Mouse (Mus musculus) kidney, adult 11 months (tissue): ENCODE data around the gene Ubqln4.
A peak's percentile ranks its signal among the peaks of the same experiment; 100 is the strongest.
"Not testable (repeated sequence)": the region's sequence is repeated elsewhere in the genome, so short reads cannot be mapped to it uniquely, and the experiment has no call there.

ENCODE experiments used
- DNase-seq: peaks from one replicate; pipeline ENCODE4 v3.0.0; 2022

Gene Ubqln4

GRCm38 (mm10) chr3:88568615-88569014 is 15.1 kb downstream of the Ubqln4 start:
- DNase-seq, result no peak

DNA sequence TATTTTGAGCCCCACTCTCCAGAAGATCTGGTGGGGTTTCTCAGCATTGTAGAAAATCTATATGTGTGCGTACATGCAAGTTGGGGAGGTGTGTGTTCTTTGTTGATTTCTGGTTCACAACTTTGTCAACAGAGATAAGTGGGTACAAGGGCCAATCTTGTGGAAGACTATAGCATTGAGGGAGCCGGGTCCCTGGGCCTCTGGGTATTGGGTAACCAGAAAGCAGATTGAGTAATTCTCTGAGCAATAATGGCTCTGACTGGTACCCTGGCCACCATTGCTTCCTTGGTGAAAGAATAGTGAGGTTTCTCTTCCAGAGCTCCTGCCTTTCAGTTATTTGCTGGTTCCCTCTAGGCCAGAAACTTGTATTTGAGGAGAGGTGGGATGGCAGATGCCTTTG is 15.5 kb downstream of the Ubqln4 start:
- DNase-seq, result no peak

DNA sequence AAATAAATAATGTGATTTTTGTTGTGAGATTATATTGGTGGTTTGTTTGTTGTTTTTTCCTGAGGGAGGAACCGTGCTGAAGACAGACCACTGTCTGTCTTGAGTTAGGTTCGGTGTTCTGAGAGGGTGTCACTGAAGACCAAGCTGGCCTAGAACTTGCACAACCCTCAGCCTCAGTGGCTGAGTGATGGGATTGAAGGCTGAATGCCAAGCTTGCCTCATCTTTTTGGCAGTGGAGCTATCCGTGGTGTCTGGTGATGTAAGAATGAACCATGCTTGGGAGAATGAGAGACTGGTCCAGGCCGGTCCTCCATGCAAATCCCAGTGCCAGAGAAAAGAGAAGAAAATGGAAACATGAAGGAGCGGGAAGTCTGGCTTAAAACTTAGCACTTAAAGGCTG is 16.1 kb downstream of the Ubqln4 start:
- no peak for DNase-seq

DNA sequence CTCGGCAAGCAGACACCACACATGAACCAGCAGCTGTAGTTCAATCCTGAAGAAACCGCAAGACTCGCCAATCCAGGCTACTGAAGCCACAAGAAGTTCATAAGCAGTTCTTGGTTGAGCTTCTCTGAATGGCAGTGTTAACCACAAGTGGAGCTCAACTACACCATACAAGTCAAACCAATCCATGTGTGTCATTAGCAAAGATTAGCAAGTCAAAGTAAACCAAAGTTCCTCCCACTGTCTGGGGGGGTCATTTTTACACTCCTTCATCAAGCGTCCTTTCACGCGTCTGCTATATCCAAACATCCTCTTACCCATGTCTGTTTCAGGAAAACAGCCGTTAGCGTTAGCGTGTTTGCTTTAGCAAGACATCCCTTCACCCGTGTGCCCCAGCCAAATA is 16.8 kb downstream of the Ubqln4 start:
- DNase-seq, result no peak

GRCm38 (mm10) chr3:88571856-88572255 is 18.3 kb downstream of the Ubqln4 start:
- no peak for DNase-seq

DNA sequence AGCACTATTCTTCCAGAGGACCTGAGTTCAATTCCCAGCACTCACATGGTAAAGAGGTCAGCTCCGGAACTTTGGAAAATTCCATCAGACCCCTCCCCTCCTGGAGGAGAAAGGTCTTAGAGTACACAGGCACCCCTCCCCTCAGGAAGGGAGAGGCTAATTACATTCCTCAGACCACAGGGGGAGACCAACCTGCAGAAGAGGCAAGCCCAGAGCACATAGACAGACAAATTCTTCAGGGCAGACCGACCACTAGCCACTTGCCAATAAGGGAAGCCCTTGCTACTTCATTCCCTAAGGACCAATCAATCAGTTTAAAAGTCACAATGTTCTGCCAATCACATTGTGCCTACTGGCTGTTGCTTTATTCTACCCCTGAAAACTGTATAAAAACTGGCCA is 19.3 kb downstream of the Ubqln4 start:
- no peak for DNase-seq

GRCm38 (mm10) chr3:88573810-88574209 is 20.3 kb downstream of the Ubqln4 start:
- DNase-seq, result no peak

GRCm38 (mm10) chr3:88575540-88575939 is 22.0 kb downstream of the Ubqln4 start, which contains the start of gene Ssr2:
Gene Ssr2 (plus strand): TSS chr3:88575876.
- DNase-seq, result no peak

DNA sequence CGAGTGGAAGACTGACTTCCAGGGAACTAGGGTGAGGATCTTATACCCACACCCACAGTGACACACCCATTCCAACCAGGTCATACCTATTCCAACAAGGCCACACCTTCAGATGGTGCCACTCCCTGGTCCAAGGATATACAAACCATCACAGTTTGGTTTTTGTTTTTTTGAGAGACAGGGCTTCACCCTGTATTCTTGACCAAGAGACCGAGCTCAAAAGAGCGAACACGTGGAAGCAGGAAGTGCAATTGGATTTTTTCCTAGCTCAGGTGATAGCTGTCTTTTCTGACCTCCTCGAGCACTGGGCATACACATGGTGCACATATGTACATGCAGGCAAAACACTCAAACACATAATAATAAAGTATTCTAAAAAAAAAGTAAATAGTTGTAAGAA is 24.3 kb downstream of the Ubqln4 start:
- not testable (repeated sequence) for DNase-seq

- no peak for DNase-seq
These were observed 25.2 kb downstream of the Ubqln4 start for GRCm38 (mm10) chr3:88578498-88579424.

DNA sequence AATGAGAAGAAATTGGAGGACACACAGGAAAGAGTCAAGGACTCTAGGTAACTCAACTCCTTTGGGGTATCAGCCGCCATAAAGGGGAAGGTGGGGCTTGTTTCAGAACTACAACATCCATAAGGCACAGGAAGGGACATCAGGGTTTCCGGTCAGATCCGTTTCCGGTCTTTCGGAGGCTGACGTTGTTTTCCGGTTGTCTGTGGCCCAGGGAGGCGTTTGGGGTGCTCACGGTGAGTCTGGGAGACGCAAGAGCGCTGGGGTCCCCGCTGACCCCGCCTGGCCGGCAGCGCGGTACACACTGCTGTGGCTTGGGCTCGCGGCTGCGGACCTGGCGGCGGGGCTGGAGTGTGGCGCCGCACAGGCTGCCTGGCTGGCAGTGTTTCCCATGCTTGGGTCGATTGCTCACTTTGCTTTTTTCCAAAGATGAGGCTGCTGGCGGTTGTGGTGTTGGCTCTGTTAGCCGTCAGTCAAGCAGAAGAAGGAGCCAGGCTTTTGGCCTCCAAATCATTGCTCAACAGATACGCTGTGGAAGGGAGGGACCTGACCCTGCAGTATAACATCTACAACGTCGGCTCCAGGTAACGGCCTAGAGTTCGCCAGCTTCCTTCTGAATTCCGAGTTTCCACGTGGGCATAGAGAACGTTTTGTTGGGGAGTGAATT is 26.0 kb downstream of the Ubqln4 start:
- DNase-seq, result peak; percentile 77

- DNase-seq, result no peak
These were observed 32.2 kb downstream of the Ubqln4 start for GRCm38 (mm10) chr3:88585769-88586168.

DNA sequence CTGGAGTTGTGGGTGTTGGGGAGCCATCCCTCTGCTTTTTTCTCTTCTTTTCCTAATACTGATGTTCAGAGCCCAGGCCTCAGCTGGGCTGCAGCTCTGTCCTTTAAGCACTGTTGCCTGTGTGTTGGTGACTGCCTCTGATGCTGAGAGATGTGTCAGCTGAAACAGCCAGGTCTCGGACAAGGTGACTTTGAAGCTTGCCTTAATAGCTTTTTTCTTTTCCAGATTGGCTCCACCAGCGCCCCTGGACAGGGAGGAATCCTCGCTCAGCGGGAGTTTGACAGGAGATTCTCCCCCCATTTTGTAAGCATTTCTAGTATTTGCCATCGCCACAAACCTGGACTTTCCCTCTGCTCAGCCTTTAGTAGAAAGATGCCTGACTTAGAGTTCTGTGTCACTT is 33.1 kb downstream of the Ubqln4 start:
- no peak for DNase-seq

DNA sequence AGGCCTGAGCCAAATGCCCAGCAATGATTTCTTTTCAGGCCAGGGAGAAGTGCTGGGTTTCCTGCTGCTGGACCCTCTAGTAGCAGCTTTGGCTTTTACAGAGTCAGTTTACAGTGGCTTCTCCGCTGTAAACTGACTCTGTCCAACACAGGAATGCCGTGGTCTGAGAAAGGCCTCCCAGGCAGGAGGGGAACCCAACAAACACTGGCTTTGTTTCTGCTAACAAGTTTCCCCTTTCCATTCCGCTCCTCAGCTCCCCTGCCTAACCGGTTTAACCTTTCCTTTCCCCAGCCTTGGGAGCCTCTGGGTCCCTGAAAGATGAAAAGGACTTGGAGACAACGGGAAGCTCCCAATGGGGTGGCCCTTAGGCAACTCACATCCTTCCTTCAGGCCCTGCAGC is 36.7 kb downstream of the Ubqln4 start:
- no peak for DNase-seq

DNA sequence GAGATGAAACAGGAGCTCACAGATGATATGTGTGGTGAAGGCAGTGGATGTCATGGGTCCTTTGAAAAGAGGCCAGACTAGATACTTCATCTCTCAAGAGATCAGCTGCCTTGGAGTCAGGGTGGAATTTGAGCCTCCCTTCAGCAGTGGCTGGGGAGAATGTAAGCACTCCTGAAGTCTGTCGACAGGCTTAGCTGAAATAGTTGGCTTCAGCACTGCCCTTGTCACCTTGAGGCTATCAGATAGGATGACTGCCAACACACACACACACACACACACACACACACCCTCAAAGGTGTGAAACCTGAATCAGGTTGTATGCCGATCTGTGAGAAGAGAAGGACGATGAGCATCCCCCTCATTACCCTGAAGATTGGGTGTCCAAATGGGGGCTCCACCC is 37.5 kb downstream of the Ubqln4 start:
- no peak for DNase-seq

GRCm38 (mm10) chr3:88591950-88592731 is 38.6 kb downstream of the Ubqln4 start:
- peak; percentile 60 for DNase-seq

DNA sequence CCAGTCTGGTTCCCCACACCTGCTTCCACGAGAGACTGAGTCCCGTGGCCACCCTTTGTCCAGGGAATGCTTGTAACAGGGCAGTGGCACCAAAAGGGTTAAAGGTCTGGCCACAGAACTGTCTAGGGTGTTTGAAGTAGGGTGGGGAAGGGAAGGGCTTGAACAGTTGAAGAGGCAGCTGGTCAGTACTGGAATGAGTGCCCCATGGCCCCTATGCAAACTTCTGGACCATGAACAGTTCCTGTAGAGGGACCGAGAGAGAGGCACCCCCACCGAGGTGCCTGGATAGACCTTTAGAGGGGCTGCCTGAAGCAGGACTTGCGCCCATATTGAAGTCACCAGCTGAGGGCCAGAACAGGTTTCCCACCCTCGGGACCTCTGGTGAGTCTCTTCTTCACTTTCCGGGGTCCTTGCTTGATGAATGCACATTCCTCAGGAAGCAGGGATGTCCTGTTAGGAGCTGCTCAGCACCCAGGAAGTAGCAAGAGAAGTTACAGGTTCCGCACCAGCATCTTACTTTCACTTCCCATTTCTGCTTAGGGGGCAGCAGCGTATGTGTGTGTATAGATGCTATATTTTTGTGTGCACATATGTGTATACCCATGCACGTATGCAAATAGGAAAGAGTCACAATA is 39.5 kb downstream of the Ubqln4 start:
- DNase-seq, result no peak

DNA sequence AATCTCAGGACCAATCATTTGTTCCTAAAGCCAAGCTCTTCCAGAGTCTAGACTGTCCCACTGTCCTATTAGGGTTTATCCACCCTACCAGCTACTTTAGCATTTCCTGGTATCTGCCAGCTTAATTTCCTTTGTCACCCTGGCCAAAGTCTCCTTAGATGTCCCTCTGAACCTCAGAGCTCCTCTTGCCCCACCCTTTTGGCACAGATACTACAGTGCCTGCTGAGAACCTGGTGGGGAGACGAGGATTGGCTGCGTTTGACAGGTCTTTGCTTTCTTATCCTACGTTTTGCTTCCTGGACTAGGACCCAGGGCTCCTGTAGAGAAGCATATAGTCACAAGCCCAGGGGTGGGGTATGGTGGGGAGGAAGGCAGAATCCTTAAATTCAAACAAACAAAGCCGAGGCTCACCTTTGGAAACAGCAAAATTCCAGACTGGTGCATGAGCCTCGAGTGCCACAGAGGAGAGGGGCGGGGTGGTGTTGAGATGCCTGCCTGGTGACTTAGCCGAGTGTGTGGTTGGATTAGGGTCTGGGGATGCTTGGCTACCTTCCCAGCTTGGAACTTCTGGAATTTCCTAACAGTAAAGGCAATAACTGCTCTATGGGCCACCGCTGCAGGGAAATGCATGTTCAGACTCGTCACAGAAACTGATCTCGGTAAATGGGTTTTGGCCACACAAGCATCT is 40.5 kb downstream of the Ubqln4 start:
- DNase-seq, result peak; percentile 47

GRCm38 (mm10) chr3:88596547-88596946 is 43.0 kb downstream of the Ubqln4 start:
- DNase-seq, result not testable (repeated sequence)

DNA sequence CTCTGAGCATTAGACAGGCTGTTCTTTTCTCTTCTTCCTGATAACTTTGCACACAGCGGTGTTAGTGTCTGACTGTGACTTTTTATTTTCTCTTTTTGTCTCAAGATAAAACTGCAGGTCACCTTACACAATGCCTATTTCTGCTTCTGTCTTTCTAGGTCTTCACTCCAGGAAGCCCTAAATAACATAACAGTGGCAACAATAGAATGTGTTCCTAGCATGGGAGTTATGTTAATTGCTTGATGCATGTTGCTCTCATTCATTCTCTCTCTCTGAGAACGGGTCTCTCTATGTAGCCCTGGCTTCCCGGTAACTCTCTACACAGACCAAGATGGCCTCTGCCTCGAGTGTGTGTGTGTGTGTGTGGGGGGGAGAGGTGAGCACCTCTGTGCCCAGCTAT is 48.9 kb downstream of the Ubqln4 start:
- DNase-seq, result no peak

GRCm38 (mm10) chr3:88603714-88604161 is 50.2 kb downstream of the Ubqln4 start:
- DNase-seq, result peak; percentile 88

GRCm38 (mm10) chr3:88604863-88605262 is 51.3 kb downstream of the Ubqln4 start:
- no peak for DNase-seq
